Mouse (Mus musculus) 416B (cell line): Measurements from ENCODE around the gene Slc6a6.
A peak's percentile ranks its signal among the peaks of the same experiment; 100 is the strongest.

ENCODE experiments used
- DNase-seq: peaks from one replicate; pipeline ENCODE4 v3.0.0; 2011; ENCODE audit warnings: low read depth

Gene Slc6a6

DNA sequence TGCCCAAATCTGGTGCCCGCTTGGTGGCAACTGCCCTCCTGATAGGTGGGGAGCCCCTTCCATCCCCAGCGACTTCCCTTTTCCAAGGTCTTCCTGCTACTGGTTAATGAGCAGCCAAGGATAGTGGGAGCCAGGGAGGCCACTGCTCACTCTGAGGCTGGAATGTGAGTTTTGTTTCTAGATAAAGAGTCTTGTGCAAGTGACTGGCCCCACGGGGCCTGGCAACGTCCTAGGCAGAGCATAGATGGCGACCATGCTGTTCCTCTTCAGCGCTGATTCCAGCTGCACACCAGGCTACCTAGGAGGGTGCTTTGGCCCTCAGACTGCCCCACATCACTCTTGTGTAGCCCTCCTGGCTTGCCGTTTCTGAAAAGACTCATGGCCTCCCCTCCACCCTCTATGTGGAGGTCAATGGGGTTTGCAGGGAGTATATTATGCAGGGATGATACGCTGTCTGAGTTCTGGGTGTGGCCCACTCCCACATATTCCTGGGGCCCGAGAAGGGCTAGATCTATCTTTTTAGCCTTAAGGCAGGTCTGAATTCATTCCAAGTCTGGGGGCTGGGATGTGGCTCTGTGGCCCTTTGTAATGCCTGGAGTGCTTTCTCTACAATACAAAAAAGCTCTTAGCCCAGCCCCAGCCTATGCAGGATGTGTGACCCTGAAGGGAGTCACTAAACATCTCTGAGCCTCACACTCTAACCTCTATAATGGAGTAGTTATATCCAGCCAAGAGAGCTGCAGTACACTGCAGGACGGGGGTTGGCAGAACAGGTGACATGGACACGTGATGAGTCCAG lies 17.2 kb downstream of the Slc6a6 start:
- no peak for DNase-seq

GRCm38 (mm10) chr6:91703459-91703858 lies 19.6 kb downstream of the Slc6a6 start:
- no peak for DNase-seq

DNA sequence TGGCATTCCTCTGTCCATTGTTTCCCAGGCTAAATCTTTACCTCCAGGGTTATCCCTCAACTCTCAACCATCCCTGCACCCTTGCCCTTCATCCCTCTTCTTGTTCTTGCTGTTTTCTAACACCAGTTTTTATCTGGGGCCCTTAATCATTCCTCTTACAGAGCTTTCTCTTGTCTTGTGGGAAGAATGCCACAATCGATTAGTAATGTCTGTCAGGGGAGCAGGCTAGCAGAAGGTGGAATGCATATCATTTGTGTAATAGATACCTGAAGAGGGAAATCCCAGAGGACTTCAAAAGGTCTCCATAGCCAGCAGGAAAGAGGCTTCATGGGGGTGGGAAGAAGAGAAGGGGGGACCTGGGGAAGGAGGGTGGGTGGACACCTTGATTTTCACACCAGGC lies 20.6 kb downstream of the Slc6a6 start:
- DNase-seq = no peak

DNA sequence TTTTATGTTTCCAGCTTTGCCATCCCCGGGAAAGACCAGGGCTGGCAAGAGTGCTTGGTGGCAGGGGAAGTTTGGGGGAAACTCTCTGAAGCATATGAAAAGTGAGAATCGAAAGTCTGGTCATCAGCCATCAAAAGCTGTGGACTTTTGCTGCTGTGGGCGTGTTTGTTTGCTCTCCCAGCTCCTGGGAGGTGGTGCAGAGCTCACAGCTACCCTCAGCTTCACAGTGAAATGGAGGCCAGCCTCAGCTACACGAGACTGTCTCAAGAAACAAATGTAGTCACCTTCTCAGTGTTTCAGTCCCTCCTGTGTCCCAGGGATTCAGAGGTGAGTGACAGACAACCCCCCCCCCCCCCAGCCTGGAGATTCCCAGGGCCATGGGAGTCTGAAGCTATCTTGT lies 21.8 kb downstream of the Slc6a6 start:
- DNase-seq = no peak

GRCm38 (mm10) chr6:91706072-91706776 lies 22.4 kb downstream of the Slc6a6 start:
- peak; percentile 29 for DNase-seq

- no peak for DNase-seq
Observed at GRCm38 (mm10) chr6:91707276-91707885, 23.5 kb downstream of the Slc6a6 start.

- no peak for DNase-seq
Observed at GRCm38 (mm10) chr6:91707886-91708564, 24.2 kb downstream of the Slc6a6 start.

- DNase-seq = no peak
Observed at GRCm38 (mm10) chr6:91708919-91709318, 25.1 kb downstream of the Slc6a6 start.

GRCm38 (mm10) chr6:91710345-91710930 lies 26.6 kb downstream of the Slc6a6 start:
- DNase-seq = no peak

DNA sequence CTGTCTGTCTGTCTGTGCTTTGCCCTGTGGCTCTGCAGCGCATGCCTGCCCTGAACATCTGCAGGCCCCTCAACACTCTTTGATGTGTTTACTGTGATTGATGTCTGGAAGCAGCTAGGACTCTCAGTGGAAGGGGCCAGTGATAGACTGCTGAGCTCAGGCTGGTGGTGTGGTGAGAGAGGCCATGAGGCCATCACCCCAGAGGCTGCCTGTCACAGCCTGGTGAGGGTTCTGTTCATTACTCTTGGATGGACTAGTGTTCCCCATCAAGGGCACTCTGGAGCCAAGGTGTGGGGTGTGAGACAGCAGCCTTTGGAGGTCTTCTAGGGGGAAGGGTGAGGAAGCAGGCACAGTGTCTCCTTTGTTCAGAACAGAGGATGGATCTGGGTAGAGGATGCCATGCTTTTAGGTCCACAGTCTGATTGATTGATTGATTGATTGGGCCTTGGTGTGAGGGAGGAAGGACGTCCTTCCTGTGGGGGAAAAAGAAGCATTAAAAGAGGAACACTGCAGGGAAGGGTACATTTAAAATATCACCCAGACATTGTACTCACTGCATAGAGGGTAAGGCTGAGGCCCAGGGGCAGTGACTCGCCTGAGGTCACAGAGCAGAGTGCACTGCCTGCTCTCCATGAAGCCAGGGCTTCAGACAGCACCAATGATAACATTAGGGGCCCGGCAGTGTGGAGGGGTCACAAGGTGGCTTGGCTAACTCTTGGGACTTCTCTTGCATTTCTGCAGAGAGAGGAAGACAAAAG lies 28.4 kb downstream of the Slc6a6 start:
- no peak for DNase-seq

DNA sequence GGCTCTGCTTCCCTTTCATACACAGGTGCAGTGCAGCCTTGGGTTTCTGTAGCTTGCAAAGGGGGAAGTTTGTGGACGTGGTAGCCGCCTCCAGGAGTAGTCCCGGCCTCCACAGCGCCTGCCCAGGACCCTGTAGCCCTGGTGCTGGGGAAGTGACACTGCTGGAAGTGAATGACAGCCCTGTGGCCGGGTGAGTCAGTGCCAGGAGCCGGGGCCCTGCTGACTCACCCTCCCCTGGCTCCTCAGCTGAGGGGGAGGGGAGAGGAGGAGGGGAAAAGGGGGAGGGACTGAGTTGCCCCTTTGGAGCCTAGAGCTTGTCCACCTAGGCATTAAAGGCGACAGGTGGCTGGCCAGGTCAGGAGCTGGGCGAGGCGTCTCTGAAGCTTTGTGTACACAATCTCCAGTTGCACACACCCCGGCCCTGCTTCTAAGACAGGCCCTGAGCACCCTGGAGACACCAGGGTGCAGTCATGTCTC lies 29.0 kb downstream of the Slc6a6 start:
- peak; percentile 94 for DNase-seq

DNA sequence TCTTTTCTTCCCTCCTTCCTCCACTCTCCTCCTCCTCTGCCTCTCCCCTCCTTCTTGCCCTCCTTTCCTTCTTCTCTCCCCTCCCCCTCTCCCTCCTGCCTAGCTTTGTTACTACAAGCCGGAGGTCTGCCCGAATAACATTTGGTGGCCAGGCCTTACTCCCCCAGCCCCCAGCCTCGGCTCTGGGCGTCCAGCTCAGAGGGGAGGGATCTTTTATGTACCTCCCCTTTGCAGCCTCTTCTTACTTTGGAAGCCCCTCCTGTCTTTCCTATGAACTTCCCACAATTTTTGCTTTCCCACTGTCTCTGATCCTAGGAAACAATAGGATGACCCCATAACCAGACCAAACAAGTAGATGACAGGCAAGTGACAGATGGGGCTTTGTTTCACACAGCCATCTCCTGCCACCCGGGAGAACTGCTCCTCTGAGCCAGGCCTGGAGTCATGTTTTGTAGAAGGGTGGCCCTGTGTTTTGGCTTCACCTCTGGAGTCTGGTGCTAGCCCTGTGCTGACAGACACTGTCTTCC lies 29.6 kb downstream of the Slc6a6 start:
- DNase-seq = no peak

DNA sequence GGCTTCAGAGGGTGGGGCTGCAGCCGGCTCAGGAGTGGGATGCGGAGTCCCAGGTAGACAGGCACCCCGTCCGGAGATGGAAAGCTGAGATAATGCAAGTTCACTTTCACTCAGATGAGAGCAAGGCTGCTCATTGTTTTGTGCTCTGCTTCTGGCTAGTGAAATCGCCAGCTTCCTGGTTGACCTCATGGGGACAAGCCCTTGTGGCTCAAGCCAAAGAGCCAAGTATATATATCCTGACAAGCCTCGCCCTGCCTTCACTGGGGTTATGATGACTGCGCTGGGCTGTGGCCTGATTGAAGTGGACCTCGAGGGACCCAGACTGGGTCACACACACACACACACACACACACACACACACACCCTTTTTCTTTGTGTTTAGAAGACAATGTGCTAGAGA lies 31.2 kb downstream of the Slc6a6 start:
- DNase-seq = peak; percentile 13

DNA sequence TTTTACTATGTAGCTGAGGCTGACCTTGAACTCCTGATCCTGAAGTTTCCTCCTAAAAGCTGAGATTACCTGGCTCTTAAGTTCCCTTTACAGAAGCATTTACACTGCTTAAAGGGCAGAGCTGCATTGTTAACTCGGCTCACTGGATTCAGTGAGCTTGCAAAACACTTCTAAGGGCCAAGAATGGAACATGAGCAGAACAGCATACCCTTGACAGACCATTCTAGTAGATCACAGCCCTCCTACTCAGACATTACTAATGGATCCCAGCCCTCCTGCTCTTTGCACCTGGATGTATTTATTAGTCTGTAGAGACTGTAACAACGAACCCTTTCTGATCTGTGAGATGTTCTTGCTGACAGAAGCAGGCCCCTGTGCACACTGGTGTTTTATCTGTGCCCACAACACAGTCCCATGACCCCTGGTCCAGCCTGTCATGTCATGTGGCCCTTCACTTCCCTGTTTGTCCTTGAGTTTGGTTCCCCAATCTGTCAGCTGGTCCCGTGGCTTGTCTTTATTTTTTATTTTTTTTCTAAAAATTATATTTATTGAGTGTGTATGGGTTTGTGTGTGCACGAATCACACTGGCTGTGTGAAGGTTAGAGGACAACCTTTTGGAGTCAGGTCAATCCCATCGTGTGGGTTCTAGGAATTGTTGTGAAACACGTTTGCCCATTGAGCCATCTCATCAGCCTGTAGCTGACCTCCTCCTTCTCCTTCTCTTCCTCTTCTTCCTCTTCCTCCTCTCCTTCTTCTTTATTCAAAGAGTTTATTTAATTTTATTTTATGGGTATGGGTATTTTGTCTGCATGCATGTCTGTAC lies 32.3 kb downstream of the Slc6a6 start:
- peak; percentile 42 for DNase-seq

DNA sequence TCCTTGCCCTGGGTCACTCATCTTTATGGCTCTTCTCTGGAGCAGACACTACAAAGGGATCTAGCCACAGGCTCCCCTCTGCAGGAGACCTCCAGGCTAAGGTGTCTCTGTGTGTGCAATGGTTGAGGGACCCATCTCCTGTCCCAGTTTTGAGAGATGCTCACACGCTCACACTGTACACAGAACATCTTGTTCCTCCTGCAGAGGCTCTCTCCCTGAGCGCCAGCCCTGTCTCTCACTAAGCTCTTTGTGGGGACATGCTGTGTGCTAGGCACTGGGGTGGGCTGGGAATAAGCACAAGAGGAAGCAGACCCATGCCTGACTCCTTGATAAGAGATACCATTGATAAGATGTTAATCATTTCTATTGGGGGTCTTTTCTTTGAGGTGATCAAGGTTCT lies 34.2 kb downstream of the Slc6a6 start:
- DNase-seq = no peak

DNA sequence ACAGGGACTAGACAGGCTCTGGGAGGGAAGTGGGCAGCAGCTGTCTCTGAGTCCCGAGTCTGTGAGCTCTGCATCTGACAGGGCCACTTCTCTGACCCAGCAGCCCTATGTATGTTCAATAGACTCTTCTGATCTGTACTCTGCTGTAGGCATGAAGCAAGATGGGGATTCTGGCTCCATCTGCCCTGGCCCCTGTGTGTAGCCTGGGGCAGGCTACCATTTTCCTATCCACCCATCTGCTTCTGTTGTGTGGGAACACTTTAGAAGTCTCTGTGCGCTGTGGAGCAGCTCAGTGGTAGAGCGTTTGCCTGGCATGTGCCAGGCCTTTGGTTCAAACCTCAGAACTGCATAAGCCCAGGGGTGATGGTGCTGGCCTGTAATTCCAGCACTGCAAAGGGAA lies 34.8 kb downstream of the Slc6a6 start:
- DNase-seq = no peak

DNA sequence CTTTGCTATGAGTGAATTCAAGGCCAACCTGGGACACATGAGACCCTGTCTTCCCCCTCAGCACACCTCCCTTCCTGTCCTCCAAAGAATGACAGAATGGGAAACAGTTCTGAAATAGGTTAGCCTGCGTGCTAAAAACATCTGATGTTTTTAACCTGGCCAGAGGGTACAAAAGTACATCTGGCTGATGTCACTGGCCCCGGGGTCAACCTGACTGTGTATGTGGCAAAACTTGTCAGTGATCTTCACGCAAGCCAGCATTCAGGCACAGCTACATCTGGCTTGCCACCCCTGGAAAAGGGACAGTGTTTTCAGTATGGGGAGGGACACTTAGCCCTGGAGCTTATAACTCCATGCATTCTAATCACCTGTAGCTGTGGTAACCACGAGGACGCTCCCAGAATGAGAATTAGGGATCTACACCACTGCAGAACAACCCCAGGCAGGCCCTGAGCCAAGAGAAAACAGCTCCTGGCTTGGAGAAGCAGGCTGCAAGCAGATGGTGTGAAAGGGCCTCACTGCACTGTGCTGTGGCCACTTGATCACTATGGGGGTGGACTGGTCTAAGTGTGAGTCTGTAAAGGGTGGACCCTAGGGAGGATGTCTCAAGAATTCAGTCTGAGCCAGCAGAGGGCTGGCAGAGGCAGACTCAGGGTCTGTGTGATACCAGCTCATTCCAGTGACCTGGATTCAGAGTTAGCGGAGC lies 35.3 kb downstream of the Slc6a6 start:
- DNase-seq = no peak

GRCm38 (mm10) chr6:91719865-91720533 lies 36.1 kb downstream of the Slc6a6 start:
- no peak for DNase-seq
